Mouse (Mus musculus) lung, postnatal 0 days (tissue): ENCODE results near the gene Gng7. TPM values are rescaled to one million over a fixed set of nuclear protein-coding genes. Genes with fewer than 3 reads are reported as not detected.
A peak's percentile ranks its signal among the peaks of the same experiment; 100 is the strongest.

ENCODE experiments used
- ATAC-seq: fragments of 200-750 bp; cut with Nextera tagmentation; 2 replicates; pipeline ENCODE4 v1.8.0; 2017; ENCODE audit warnings: moderate library complexity
- DNase-seq: peaks from one replicate; pipeline ENCODE4 v3.0.0-alpha.2; 2016; ENCODE audit warnings: low spot score
- H3K27ac ChIP-seq: fragments of 300-500 bp; sonication (generic); 2 replicates; pipeline ENCODE4 v1.5.1; 2014; ENCODE audit warnings: antibody characterized with exemption, mild to moderate bottlenecking, low read length, mixed read lengths
- H3K27me3 ChIP-seq: fragments of 300-500 bp; sonication (generic); replicated peaks from 2 replicates; pipeline ENCODE4 v1.6.1; 2014; ENCODE audit warnings: low read length, mixed read lengths; ENCODE audit not compliant: insufficient read depth
- H3K36me3 ChIP-seq: fragments of 300-500 bp; sonication (generic); 2 replicates; pipeline ENCODE4 v1.6.1; 2014; ENCODE audit warnings: low read length, mixed read lengths; ENCODE audit not compliant: insufficient read depth
- H3K4me1 ChIP-seq: fragments of 300-500 bp; sonication (generic); 2 replicates; pipeline ENCODE4 v1.6.1; 2014; ENCODE audit warnings: antibody characterized with exemption, low read depth, low read length, mixed read lengths; ENCODE audit not compliant: insufficient read depth
- H3K4me2 ChIP-seq: fragments of 300-500 bp; sonication (generic); replicated peaks from 2 replicates; pipeline ENCODE4 v1.6.1; 2014; ENCODE audit warnings: low read depth, mild to moderate bottlenecking, low read length, moderate library complexity, mixed read lengths
- H3K4me3 ChIP-seq: fragments of 300-500 bp; sonication (generic); 2 replicates; pipeline ENCODE4 v1.5.1; 2014; ENCODE audit warnings: low read depth, low read length
- H3K9ac ChIP-seq: fragments of 300-500 bp; sonication (generic); replicated peaks from 2 replicates; pipeline ENCODE4 v1.6.1; 2014; ENCODE audit warnings: low read depth, mild to moderate bottlenecking
- H3K9me3 ChIP-seq: fragments of 300-500 bp; sonication (generic); 2 replicates; pipeline ENCODE4 v1.6.1; 2016; ENCODE audit warnings: low read length, mixed read lengths
- CTCF ChIP-seq: IDR thresholded peaks from 2 replicates; pipeline ENCODE4 v1.5.1; 2016; ENCODE audit warnings: antibody characterized with exemption, mild to moderate bottlenecking
- EP300 ChIP-seq: IDR thresholded peaks from 2 replicates; pipeline ENCODE4 v1.6.1; 2016; ENCODE audit warnings: antibody characterized with exemption, mild to moderate bottlenecking, control low read depth
- WGBS: fragments of 180-500 bp; shearing (Covaris S2); extraction: QIAGEN DNeasy Blood & Tissue Kit; methylation state at CpG from one replicate; pipeline ENCODE4 v1.1.7; 2014; 5-methylcytosine and 5-hydroxymethylcytosine counted together
- polyA plus RNA-seq: library from polyadenylated mRNA; unstranded; fragments of >200 nt; fragmentation: Nextera tagmentation; extraction: Ambion mirVana; gene quantifications from 2 replicates; pipeline ENCODE4 v1.2.1, GENCODE M21; 2015

Gene Gng7
- polyA plus RNA-seq, 1 experiment from 2014 or later: 1.0 TPM

GRCm38 (mm10) chr10:80932700-80933420, 81.9 kb downstream of the Gng7 start:
- H3K27me3 ChIP-seq: no peaks in the 10 kb centered on the region
- H3K4me1 ChIP-seq: peaks cover 44% of the 10 kb centered on the region
- no peaks in the 10 kb centered on the region for H3K36me3 ChIP-seq
- peak overlapping the region; percentile 36; the same call in 1 of the 2 replicates for H3K9ac ChIP-seq
- WGBS: 2% methylated on average over 17 of the region's 17 CpGs
- DNase-seq: peak; percentile 44
- TF ChIP-seq CTCF: no peak
- TF ChIP-seq EP300: no peak
- peak overlapping the region; percentile 88 for H3K4me3 ChIP-seq
- no peaks in the 10 kb centered on the region for H3K9me3 ChIP-seq
- peak overlapping the region; percentile 63; the same call in 1 of the 2 replicates for H3K27ac ChIP-seq
- ATAC-seq: no peak
- H3K4me2 ChIP-seq: peak overlapping the region; percentile 81

DNA sequence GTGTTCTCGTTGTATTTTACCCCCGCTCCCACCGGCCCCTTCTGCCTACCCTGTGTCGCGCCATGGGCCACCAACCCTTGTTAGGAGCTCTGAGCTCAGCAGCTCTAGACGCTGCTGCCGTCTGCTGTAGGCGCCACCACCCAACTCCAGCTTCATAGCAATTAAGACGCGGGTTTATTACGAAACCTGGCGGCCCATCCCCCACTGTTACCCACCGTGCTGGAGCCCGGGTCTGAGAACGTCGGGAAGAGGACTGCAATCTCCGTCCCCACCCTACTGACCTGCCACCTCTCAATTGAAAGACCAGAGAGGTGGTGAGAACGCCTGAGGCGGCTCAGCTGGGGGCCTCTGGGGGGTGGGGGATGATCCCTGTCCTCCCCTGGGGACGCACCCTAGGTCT, 82.5 kb downstream of the Gng7 start:
- peak overlapping the region; percentile 88 for H3K4me3 ChIP-seq
- TF ChIP-seq EP300 (no peak), CTCF (no peak)
- H3K9me3 ChIP-seq: no peaks in the 10 kb centered on the region
- no peaks in the 10 kb centered on the region for H3K36me3 ChIP-seq
- H3K27ac ChIP-seq: peak overlapping the region; percentile 34
- peak overlapping the region; percentile 36; the same call in 1 of the 2 replicates for H3K9ac ChIP-seq
- WGBS: 3% methylated on average over 20 of the region's 20 CpGs
- no peaks in the 10 kb centered on the region for H3K27me3 ChIP-seq
- ATAC-seq: no peak
- DNase-seq: peak; percentile 60
- H3K4me1 ChIP-seq: peaks cover 37% of the 10 kb centered on the region
- H3K4me2 ChIP-seq: peak overlapping the region; percentile 81

DNA sequence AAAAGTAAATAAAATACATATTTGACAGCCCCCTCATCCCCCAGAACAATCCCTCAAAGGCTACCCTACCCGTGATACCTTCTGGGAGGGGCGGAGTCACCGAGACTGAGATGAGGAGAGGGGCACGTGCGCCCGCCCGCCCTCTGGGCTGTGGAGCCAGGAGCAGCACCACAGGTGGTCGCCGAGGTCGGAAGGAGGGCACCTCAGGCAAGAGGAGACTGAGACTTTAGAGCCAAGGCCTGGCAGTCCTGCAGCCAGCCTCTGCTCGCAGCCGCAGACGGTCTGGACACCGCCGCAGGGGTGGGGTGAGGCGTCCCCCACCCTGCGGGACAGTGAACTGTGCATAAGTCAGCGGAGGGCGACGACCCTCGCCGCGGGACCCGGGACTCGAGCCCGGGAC, 83.0 kb downstream of the Gng7 start:
- DNase-seq (peak; percentile 8), ATAC-seq (no peak)
- Histone ChIP-seq H3K36me3 (no peaks in the 10 kb centered on the region), H3K4me1 (peaks cover 32% of the 10 kb centered on the region), H3K27ac (no peak overlapping the region), H3K9me3 (no peaks in the 10 kb centered on the region), H3K9ac (peak overlapping the region; percentile 86), H3K4me2 (peak overlapping the region; percentile 81), H3K27me3 (no peaks in the 10 kb centered on the region), H3K4me3 (peak overlapping the region; percentile 88)
- WGBS: 5% methylated on average over 25 of the region's 26 CpGs
- TF ChIP-seq CTCF (no peak), EP300 (no peak)

DNA sequence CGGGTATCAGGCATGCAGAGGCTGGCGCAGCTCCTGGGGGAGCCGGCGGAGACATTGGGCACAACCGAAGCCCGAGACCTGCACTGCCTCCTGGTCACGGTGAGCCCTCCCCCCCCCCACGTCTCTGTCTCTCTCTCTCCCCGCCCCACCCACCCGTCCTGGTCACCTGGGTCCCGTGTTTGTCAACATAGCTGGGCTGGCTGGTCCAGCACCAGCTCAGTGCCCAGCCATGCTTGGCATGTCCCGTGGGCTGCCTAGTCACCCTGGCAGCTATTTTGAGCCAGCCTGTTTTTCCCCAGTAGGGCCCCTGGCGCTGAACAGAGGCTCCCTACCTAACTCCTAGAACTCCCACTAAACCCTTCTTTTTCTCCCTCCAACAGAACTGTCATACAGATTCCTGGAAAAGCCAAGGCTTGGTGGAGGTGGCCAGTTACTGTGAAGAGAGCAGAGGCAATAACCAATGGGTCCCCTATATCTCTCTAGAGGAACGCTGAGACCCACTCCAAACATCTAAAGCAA, 83.5 kb downstream of the Gng7 start:
- Histone ChIP-seq H3K27ac (0 out of 2 replicates have a peak overlapping the region, but pooled peaks have one; percentile 43), H3K4me2 (peak overlapping the region; percentile 81), H3K9me3 (no peaks in the 10 kb centered on the region), H3K4me3 (peak overlapping the region; percentile 88), H3K36me3 (no peaks in the 10 kb centered on the region), H3K27me3 (no peaks in the 10 kb centered on the region), H3K4me1 (peaks cover 28% of the 10 kb centered on the region), H3K9ac (peak overlapping the region; percentile 86)
- no peak for ATAC-seq
- TF ChIP-seq EP300: no peak
- no peak for TF ChIP-seq CTCF
- WGBS: 11% methylated on average over 11 of the region's 14 CpGs
- peak; percentile 12 for DNase-seq

- Histone ChIP-seq H3K27me3 (no peaks in the 10 kb centered on the region), H3K4me1 (peaks cover 21% of the 10 kb centered on the region), H3K36me3 (no peaks in the 10 kb centered on the region), H3K27ac (peak overlapping the region; percentile 68; the same call in 1 of the 2 replicates), H3K9ac (peak overlapping the region; percentile 86), H3K4me2 (peak overlapping the region; percentile 81), H3K4me3 (peak overlapping the region; percentile 88), H3K9me3 (no peaks in the 10 kb centered on the region)
- peak; percentile 50 for DNase-seq
- peak; percentile 3; the same call in 1 of the 2 replicates for ATAC-seq
- under 1% methylated on average over 44 of the region's 45 CpGs for WGBS
- TF ChIP-seq EP300: no peak
- TF ChIP-seq CTCF: no peak
Measured at GRCm38 (mm10) chr10:80930361-80931152, 84.2 kb downstream of the Gng7 start.
